ENCODE assay signal across 8 mouse cellular contexts in genomic region chr9:45121769-45122168, GRCm38 (mm10). TPM values are rescaled to one million over a fixed set of nuclear protein-coding genes. Genes with fewer than 3 reads are reported as not detected.
DNase-seq lines count a peak whose midpoint lies in the region; ATAC-seq lines count a peak whose summit lies in the region.

No protein-coding gene starts in this region.

- no peak overlapping the region for H3K9ac ChIP-seq in forebrain, embryonic 16.5 days (replicated peaks; ENCODE audit: low read depth, low read length)
- peak overlapping the region; percentile 38 for H3K9ac ChIP-seq in neural tube, embryonic 15.5 days (replicated peaks)

- H3K27me3 ChIP-seq in forebrain, embryonic 16.5 days (replicated peaks; ENCODE audit: control insufficient read depth, insufficient read depth, low read length) = no peaks in the 10 kb centered on the region
- no peaks in the 10 kb centered on the region for H3K27me3 ChIP-seq in neural tube, embryonic 15.5 days (replicated peaks)

- H3K4me1 ChIP-seq in forebrain, embryonic 16.5 days (replicated peaks; ENCODE audit: control insufficient read depth, insufficient read depth, low read length) = peaks cover 20% of the 10 kb centered on the region
- peaks cover 41% of the 10 kb centered on the region for H3K4me1 ChIP-seq in neural tube, embryonic 15.5 days

- WGBS in forebrain, embryonic 16.5 days = 5% methylated on average over 10 of the region's 10 CpGs
- WGBS in neural tube, embryonic 15.5 days = 3% methylated on average over 10 of the region's 10 CpGs

- peak; percentile 89 for DNase-seq in ES-CJ7 (ENCODE audit: low read depth, low spot score)
- DNase-seq in cerebellum, adult 11 months = peak; percentile 84
- DNase-seq in heart, postnatal 25 days (ENCODE audit: low spot score) = peak; percentile 21
- peak; percentile 84 for DNase-seq in layer of hippocampus, adult 11-12 months (ENCODE audit: low spot score)
- DNase-seq in lung, adult 18-20 months = peak; percentile 73
- peak; percentile 76 to 82 for DNase-seq in thymus, adult 18-20 months

- intact Hi-C loops in heart, postnatal 25 days (cut with DNase I) = loop anchor here (1.0 kb wide), 1 partner anchor 25 kb away; no protein-coding TSS in a partner anchor

- H3K9me3 ChIP-seq in forebrain, embryonic 16.5 days (ENCODE audit: control insufficient read depth, low read length) = no peaks in the 10 kb centered on the region
- H3K9me3 ChIP-seq in neural tube, embryonic 15.5 days (replicated peaks) = no peaks in the 10 kb centered on the region

- peak; percentile 63 for ATAC-seq in forebrain, embryonic 16.5 days
- peak; percentile 61 for ATAC-seq in neural tube, embryonic 15.5 days (ENCODE audit: low FRiP score)

- no peaks in the 10 kb centered on the region for H3K36me3 ChIP-seq in forebrain, embryonic 16.5 days (ENCODE audit: control insufficient read depth, insufficient read depth)
- H3K36me3 ChIP-seq in neural tube, embryonic 15.5 days = peaks cover 13% of the 10 kb centered on the region

- peak overlapping the region; percentile 24 for H3K4me3 ChIP-seq in forebrain, embryonic 16.5 days (replicated peaks; ENCODE audit: low read length)
- H3K4me3 ChIP-seq in neural tube, embryonic 15.5 days (replicated peaks) = peak overlapping the region; percentile 28

- H3K4me2 ChIP-seq in forebrain, embryonic 16.5 days (ENCODE audit: low read length) = peak overlapping the region; percentile 51
- peak overlapping the region; percentile 76 for H3K4me2 ChIP-seq in neural tube, embryonic 15.5 days

- no peak overlapping the region for H3K27ac ChIP-seq in forebrain, embryonic 16.5 days (ENCODE audit: low read length)
- no peak overlapping the region for H3K27ac ChIP-seq in neural tube, embryonic 15.5 days (replicated peaks)

RNA-seq across cellular contexts. Expression of gene Scn2b, which starts 4.2 kb away (rescaled TPM):
- 5.7 and 6.9 TPM in 2 replicates for polyA plus RNA-seq in forebrain, embryonic 16.5 days (2015; fragmentation: Nextera tagmentation; extraction: Ambion mirVana)
- total RNA-seq in heart, postnatal 25 days (2021) = 1 to 10 TPM; 1.1 TPM
- 11.9 and 12.0 TPM in 2 replicates for polyA plus RNA-seq in neural tube, embryonic 15.5 days (2015; fragmentation: Nextera tagmentation; extraction: Ambion mirVana)

RNA-seq across cellular contexts. Expression of gene Scn4b, which starts 16.4 kb away (rescaled TPM):
- polyA plus RNA-seq in forebrain, embryonic 16.5 days (2015; fragmentation: Nextera tagmentation; extraction: Ambion mirVana) = 0.24 and 0.27 TPM in 2 replicates
- total RNA-seq in heart, postnatal 25 days (2021) = 1 to 10 TPM; 2.5 to 2.8 TPM
- polyA plus RNA-seq in neural tube, embryonic 15.5 days (2015; fragmentation: Nextera tagmentation; extraction: Ambion mirVana) = 0.55 and 2.0 TPM in 2 replicates

RNA-seq across cellular contexts. Expression of gene Jaml, which starts 42.8 kb away (rescaled TPM):
- polyA plus RNA-seq in forebrain, embryonic 16.5 days (2015; fragmentation: Nextera tagmentation; extraction: Ambion mirVana) = 0.34 and 0.61 TPM in 2 replicates
- under 1 TPM; 0.26 to 0.84 TPM for total RNA-seq in heart, postnatal 25 days (2021)
- polyA plus RNA-seq in neural tube, embryonic 15.5 days (2015; fragmentation: Nextera tagmentation; extraction: Ambion mirVana) = 0.32 and 1.7 TPM in 2 replicates

Comparison
In these comparisons a context has a peak if more than half of its experiments do, and no peak if none do; other contexts are left out.
1. DNase-seq: peak in every context shown above with its lines; median percentile 89 in ES-CJ7; 84 in cerebellum, adult 11 months; 84 in layer of hippocampus, adult 11-12 months; 79 in thymus, adult 18-20 months; 73 in lung, adult 18-20 months; 21 in heart, postnatal 25 days.